Mouse (Mus musculus) embryo, embryonic 10 days (tissue): ENCODE measurements around the gene Map4k3.
"Not testable (repeated sequence)": the region's sequence is repeated elsewhere in the genome, so short reads cannot be mapped to it uniquely, and the experiment has no call there.

Source experiments
- DNase-seq: peaks from one replicate; pipeline ENCODE4 v3.0.0-alpha.2; 2015; ENCODE audit warnings: low spot score

The Map4k3 gene

GRCm38 (mm10) chr17:80632354-80632753 is 95.9 kb downstream of the Map4k3 start:
- no peak for DNase-seq

- no peak for DNase-seq
Observed at GRCm38 (mm10) chr17:80631028-80631427, 97.3 kb downstream of the Map4k3 start.

- DNase-seq = no peak
Observed at GRCm38 (mm10) chr17:80624979-80625378, 103.3 kb downstream of the Map4k3 start.

GRCm38 (mm10) chr17:80621691-80622090 is 106.6 kb downstream of the Map4k3 start:
- no peak for DNase-seq

- peak; percentile 72 for DNase-seq
Observed at GRCm38 (mm10) chr17:80620786-80621423, 107.4 kb downstream of the Map4k3 start.

- DNase-seq = no peak
Observed at GRCm38 (mm10) chr17:80619556-80619955, 108.7 kb downstream of the Map4k3 start.

- DNase-seq = no peak
Observed at GRCm38 (mm10) chr17:80618890-80619289, 109.4 kb downstream of the Map4k3 start.

GRCm38 (mm10) chr17:80603806-80604205 is 124.5 kb downstream of the Map4k3 start:
- no peak for DNase-seq

GRCm38 (mm10) chr17:80603079-80603625 is 125.1 kb downstream of the Map4k3 start:
- DNase-seq = no peak

GRCm38 (mm10) chr17:80601371-80601770 is 126.9 kb downstream of the Map4k3 start:
- DNase-seq = peak; percentile 70

GRCm38 (mm10) chr17:80583051-80583450 is 145.2 kb downstream of the Map4k3 start:
- no peak for DNase-seq

GRCm38 (mm10) chr17:80579901-80580300 is 148.4 kb downstream of the Map4k3 start:
- DNase-seq = no peak

- no peak for DNase-seq
Observed at GRCm38 (mm10) chr17:80579089-80579488, 149.2 kb downstream of the Map4k3 start.

GRCm38 (mm10) chr17:80578041-80578440 is 150.2 kb downstream of the Map4k3 start:
- DNase-seq = no peak

- DNase-seq = no peak
Observed at GRCm38 (mm10) chr17:80577639-80578038, 150.6 kb downstream of the Map4k3 start, which contains the start of gene Cdkl4. TSS of gene Cdkl4 (minus strand) at chr17:80577813.

- peak; percentile 81 for DNase-seq
Observed at GRCm38 (mm10) chr17:80577214-80577613, 151.1 kb downstream of the Map4k3 start.

- no peak for DNase-seq
Observed at GRCm38 (mm10) chr17:80575008-80575407, 153.3 kb downstream of the Map4k3 start.

- DNase-seq = no peak
Observed at GRCm38 (mm10) chr17:80574471-80574965, 153.8 kb downstream of the Map4k3 start.

GRCm38 (mm10) chr17:80572187-80572935 is 155.9 kb downstream of the Map4k3 start:
- no peak for DNase-seq

GRCm38 (mm10) chr17:80571460-80571859 is 156.8 kb downstream of the Map4k3 start:
- no peak for DNase-seq

GRCm38 (mm10) chr17:80569718-80570117 is 158.6 kb downstream of the Map4k3 start:
- not testable (repeated sequence) for DNase-seq

GRCm38 (mm10) chr17:80568842-80569601 is 159.3 kb downstream of the Map4k3 start:
- DNase-seq = no peak
